Mouse (Mus musculus) common myeloid progenitor, adult 5-6 weeks (primary cell): ENCODE results near the gene Kirrel. TPM values are rescaled to one million over a fixed set of nuclear protein-coding genes. Genes with fewer than 3 reads are reported as not detected.

Source experiments
- ATAC-seq: replicated peaks from 2 replicates; pipeline ENCODE4 v1.8.0; 2016; ENCODE audit warnings: low read depth, mild to moderate bottlenecking, moderate TSS enrichment, inconsistent platforms; ENCODE audit not compliant: poor library complexity, severe bottlenecking
- total RNA-seq: library from RNA; stranded (forward); fragments of 200-1000, 187-1606 nt; gene quantifications from 2 replicates; pipeline ENCODE4 v1.2.3, GENCODE M21; 2017

The Kirrel gene
- total RNA-seq, 1 experiment from 2014 or later, result 0.41 TPM

DNA sequence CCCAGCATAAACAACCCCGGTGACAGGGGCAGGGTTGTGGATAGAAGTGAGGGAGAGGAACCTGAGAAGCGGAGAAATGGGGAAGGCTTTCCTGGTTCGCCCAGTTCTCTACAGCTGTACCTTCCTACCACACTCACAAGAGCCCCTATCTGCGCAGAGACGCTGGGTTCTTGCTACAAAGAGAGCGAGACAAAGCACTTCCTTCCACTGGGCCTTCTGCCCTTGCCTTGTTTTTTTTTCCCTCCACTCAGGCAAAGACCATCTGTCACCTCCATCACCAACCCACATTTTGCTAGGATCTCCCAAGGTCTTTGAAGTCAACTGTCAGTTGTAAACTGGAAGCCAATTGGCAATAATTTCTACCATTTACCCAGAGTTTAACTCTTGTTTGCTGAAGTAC, 80.8 kb downstream of the Kirrel start:
- ATAC-seq, result no peak

DNA sequence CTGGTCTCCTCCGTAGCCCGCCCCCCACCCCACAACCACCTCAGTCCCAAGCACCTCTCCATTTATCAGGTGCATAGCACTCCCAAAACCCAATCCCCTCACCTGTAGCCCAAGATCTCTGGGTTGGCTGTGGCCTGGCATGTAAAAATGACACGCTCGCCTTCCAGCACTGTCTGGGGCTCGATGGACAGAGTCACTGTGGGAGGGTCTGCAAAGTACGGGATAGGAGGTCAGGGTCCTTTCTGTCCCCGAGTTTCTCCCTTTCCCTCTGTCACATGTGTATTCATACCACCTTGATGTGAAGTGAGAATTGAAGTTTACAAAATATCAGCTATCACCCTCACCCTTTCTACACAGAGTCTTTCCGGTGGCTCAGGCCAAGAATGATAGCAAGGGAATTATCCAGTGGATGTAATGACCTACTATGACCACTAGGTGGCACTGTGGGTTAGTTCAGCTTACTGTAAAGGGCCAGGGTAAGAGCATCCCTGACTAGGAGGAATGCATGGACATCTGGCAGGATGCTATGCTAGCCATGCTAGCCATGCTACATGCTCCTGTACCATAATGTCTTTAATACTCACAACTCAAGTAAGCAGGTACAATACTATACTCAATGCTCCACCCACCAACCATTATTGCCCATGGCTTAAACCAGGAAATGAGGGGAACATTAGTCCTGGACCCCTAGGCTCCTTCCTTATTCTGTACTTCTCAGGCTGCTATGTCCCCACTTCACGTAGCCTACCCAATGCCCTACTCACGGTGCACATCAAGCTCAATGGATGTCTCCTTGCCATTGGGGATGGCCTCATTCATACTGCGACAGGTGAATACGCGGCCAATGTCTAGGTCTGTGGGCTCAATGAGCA, 84.6 kb downstream of the Kirrel start:
- peak; percentile 90 for ATAC-seq

DNA sequence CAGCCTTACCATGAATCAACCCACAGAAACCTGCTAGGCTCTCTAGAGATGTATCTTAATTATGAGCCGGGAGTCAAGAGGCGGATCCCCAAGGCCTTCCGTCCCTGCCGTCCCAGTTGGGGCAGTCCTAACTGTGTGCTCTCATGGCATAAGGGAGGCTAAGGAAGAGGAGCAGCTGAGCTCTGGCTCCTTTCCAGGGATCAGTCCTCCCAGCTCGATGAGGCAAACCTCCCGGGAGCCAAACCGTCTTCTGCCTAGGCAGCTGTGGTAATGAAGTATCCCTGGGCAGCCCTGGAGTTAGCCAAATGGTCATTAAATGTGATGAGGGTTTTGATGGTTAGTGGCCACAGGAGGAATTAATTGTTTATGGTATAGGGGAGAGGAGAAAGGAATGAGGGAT, 87.4 kb downstream of the Kirrel start:
- ATAC-seq, result no peak

DNA sequence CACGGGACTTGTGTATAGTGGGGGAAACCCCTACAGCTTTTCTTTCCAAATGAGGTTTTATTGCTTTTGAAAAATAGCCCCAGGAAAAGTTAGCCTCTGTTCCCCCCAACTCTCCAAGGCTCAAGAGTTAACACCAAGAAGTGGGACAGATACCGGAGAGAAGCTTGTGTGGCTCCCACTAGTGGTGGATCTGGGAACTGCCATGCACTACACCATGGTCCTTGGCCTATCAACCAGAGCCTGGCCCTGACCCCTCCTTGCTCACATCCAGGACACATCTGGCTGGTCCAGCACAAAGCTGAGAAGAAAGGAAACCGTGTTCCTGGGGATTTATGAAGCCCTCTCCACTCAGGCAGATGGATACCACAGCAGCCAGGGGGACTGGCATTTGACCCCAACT, 92.3 kb downstream of the Kirrel start:
- ATAC-seq, result peak; percentile 71; the same call in 1 of the 2 replicates

DNA sequence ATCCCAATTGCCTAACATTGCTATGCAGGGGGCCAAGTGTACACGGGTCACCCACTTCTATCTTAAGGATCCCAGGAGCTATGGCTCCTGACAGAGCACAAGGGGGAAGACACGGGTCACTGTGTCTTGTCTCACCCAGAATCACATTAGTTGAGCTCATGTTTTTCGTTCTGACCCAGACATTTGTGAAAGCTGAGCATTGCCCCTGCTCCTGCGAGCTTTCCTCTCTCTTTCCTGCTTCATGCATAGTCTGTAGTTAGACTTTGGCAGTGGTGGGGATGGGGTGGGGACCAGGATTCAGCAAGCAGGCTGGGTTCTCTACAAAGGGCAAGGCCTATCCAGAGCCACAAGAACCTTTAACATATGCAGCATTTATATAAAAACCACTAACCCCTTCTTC, 94.8 kb downstream of the Kirrel start:
- no peak for ATAC-seq

DNA sequence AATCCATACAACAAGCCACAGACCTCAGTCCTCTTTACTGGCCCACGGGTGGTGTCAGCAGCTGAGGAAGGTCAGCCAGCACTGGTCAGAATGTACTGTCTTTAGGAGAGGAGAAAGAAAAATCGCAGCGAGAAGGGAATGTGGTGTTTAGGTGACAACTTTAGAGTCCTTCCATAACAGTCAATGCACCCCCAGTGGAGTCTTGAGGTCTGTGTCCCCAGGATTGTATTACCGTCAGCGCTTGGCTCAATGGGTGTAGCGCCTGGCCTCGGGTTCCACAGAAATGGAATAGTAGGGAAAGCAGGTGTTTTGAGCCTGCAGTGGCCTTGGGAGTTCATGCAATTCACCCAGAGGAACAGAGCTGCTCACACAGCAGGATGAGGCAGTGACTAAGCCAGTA, 95.2 kb downstream of the Kirrel start:
- no peak for ATAC-seq

DNA sequence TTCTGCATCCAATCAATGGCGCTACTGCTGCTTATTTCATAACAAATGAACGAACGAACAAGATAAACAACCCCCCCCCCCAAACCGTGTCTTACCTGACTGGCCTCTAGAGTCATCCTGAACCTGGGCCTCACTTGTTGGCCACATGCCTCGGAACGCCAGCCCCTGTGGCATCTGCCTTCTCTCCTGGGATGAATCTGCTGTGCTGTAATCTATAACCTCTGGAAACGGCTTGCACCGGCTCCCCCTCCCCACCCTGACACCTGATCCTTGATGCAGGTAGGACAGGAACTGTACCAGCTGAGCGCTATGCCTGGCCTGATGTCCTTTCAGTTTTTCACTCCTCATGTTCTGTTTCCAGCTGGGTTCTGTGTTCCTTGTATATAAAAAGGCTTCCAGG, 96.9 kb downstream of the Kirrel start:
- ATAC-seq, result no peak

DNA sequence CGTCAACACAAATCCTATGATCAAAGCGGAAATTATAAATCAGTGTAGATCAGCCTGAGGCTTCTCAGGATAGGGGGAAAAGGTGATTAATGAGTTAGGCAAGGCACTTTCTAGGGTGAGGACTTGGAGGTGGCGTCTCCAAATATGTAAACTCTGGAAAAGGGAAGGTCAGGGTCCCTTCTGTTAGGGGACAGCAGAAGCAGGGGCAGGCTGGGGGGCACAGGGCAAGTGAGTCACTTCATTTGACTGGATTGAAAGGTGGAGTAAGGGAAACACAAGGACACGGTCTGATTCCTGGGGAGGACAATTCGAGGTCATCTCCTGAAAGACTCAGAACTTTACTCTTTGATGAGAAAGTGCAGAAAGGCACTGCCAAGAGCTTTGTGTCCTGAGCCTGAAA, 97.6 kb downstream of the Kirrel start:
- no peak for ATAC-seq

DNA sequence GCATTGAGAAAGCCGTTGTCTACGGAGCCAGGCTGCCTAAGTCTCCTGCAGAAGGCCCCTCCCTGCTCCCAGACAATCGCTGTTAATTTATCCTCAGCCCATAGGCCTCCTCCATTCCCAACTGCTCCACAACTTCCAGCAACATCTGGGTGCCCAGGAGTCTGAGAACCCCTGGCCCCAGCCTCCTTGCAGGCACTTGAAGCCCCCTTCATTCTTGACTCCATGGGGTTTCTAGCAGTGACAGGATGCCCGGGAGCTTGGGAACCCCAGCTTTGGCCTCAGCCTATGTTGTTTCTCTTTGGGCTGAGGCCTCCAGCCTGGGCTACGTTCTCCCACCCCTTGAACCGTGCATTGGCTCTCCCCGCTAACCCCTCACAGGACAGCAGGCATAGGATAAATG, 98.4 kb downstream of the Kirrel start:
- ATAC-seq, result no peak

DNA sequence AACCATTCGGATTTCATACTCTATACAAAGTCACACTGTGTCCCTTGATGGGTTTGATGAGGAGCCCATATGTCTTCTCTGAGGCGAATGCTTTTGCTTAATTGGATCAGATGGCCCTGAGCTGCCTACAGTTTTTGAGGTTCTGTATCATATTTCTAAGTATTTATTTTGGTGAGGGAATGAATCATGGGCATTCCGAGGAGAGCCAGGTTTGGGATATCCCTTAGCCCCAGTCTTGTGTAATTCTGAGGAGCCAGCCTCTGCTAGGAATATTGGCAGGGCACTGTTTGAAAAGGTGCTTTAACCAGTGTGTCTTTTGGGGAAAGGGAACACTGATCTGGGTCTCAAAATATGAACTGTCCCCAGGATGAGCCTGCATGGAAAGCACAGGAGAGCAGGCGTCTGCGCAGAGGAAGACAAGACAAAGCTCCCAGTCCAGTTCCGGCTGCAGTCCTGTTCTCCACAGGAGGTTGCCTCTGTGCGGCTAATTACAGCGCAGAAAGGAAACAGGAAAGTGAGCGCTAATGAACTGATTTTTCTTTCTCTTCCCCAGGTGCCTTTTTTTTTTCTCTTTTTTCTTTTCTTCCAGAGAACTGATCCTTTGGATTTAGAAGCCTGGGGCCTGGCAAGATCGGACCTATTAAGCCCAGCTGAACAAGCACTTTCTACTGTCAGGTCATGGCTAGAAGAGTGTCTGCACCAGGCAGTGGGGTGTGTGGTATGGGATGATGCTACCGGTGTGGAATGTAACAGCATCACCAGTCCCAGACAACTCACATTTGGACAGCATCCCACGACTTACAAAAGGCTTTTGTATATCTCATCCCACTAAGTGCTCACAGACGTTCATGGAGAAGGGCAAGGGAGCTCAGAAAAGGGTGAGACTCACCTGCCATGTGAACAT, 101.7 kb downstream of the Kirrel start:
- ATAC-seq, result no peak

DNA sequence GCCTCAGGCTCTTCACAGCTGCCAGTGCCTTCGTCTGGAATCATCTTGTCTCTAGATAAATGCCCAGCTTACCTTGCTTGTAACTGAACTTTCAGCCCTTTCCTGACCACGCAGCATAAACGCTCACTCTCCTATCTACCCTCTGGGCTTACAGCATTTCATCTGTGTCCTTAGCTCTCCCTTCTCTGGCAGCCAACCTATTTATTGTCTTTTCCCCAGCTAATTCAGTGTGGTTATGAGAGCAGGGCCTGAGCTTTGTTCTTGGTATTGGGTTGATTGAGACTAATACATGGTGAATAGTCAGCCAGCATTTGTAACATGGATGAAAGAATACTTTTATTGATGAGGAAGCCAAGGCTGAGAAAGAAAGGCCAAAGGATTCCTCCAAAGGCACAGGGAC, 102.4 kb downstream of the Kirrel start:
- ATAC-seq, result no peak

DNA sequence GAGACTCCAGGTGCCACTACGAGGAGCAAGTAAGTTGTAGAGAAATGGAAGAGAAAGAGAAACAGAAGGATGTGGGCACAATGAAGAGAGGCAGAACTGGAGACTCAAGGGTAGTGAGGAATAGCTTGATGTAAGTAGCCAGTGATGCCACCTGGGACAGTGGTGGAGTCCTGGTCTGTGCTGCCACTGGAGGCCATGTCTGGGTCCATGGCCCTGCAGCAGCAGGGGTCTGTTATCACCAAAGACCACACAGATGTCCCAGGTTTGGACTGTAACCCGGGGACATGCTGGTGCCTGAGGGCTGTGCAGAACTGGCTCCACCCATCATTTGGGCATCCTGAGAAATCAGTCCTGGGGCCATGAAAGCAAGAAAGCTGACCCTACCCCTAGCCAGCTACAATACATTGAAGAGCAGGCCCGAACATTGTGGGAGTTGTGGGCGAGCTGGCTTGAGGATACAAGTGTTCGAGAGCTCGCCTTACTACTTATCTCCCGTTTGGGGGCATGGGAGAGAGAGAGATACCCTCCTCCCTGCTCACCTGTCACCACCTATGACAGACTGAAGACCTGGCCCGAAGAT, 107.1 kb downstream of the Kirrel start:
- ATAC-seq, result no peak

DNA sequence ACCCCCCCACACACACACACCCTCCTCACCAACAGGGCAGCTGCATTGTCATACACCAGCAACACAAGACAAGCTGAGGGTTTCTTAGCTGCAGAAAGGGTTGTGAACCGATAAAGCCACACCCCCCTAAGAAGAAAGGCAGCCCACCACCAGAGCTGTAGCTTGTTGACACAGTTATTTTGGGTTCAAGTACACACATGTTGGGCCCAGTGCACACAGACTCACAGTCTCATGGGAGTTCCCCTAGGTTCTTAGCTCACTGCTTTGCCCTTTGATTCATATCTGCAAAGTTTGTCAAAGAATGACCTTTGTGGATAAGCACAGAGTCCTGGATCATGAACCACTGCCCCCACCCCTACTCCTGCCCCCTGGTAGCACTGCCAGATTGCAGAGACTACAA, 120.6 kb downstream of the Kirrel start:
- no peak for ATAC-seq

DNA sequence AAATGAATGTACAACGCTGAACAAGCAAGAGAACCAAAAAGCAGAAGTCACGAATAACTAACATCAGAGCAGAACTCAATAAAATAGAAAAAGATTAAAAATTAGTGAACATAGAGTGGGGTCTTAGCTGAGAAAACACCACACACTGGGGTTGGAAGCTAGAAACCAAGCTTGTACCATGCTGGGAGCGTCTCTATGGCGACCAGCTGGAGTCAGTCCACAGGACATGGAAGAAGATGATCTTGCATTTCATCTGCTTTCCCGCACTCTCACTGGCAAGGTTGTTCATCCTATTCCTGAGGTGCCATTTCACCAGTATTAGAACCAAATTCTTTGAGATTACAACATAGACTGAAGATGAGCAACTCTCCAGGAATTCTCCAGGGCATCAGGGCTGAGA, 126.7 kb downstream of the Kirrel start:
- ATAC-seq, result no peak

DNA sequence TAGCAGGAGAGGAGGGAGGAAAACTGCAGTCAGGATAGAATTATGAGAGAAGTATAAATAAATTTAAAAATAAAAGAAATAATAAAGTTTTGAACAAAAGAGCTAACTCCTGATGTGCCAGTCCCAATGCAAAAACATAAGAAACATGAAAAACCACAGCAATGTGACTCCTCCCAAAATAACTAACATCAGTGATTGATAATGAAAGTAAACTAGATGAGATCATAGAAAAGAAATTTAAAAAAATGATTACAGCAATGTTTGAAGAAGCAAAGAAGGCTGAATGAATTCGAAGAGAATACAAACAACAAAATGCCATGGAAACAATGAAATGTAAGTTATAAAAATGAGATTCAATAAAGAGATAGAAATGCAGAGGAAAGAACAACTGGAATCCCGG, 132.8 kb downstream of the Kirrel start:
- ATAC-seq, result no peak

DNA sequence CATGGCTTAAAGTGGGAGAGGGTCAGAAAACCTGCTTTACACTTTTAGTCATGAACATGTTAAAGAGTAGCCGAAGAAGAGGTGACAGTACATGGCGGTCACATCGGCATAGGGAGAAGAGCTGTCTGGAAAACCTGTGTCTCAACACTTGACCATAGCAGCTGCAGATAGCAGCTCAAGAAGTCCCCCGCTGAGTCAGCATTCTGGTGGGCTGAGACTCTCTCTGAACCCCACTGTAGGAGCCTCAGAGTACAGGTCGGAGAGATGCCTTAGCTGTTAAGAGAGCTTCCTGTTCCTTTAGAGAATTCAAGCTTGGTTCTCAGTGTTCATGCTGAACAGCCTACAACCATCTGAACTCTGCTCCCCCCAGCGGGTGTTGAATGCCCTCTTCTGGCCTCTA, 136.0 kb downstream of the Kirrel start:
- no peak for ATAC-seq

DNA sequence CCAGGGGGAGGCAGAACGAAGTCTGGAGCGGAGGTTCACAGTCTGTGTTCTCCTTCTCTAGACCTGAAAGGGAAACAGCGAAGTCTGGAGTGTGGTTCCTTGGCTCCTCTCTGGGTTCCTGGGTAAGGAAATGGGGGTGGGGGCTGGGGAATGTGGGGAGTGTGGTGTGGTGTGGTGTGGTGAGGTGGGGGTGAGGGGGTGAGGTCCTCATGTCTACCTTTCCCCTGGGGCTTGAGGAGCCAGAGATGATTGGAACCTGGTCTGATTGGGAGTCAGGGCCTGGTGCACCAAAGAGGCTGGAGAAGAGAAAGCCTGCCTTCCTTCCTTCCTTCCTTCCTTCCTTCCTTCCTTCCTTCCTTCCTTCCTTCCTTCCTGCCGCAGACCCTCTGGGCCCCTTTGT, 140.5 kb downstream of the Kirrel start:
- ATAC-seq, result no peak

DNA sequence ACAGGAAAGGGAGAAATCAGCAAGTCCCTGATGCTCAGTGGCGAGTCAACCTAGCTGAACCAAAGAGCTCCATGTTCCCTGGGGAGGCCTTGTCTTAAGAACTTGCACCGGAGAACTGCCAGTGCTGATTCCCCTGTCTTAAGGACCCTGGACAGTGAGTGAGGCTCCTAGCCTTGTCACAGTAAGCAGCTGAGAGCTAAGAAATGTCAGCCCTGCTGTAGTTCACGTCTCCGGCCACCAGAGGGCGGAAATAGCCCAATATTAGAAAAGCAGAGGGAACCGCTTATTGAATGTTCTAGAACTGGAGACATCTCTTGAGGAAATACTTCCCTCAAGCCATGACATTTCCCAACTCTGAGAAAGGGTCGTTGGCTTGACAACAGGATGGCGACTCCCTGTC, 141.2 kb downstream of the Kirrel start:
- ATAC-seq, result peak; percentile 94

DNA sequence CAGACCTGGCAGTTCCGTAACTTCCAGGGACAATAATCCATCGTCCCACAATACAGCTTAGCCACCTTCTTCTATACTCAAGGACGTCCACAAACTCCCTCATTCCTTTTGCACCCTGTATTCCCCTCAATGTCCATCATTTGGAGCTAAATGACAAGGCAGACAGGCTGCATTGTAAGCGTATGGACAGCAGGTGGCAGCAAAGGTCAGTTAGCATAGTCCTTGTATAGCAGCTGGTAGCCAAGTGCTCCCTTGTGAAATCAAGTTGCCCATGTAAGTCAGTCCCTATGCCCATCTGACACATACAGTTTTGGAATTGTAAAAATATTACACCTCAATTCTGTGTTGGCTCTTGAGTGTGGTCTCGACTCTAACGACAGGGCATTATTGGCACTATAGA, 143.7 kb downstream of the Kirrel start:
- peak; percentile 85 for ATAC-seq
